Mouse (Mus musculus) limb, embryonic 14.5 days (tissue): ENCODE results near the gene Foxa3. TPM values are rescaled to one million over a fixed set of nuclear protein-coding genes. Genes with fewer than 3 reads are reported as not detected.

Source experiments
- ATAC-seq: fragments of 200-750 bp; cut with Nextera tagmentation; 2 replicates; pipeline ENCODE4 v1.8.0; 2017; ENCODE audit warnings: low read depth, moderate number of reproducible peaks, moderate TSS enrichment; ENCODE audit not compliant: low FRiP score
- DNase-seq: peaks from one replicate; pipeline ENCODE4 v3.0.0-alpha.2; 2015; ENCODE audit warnings: low spot score
- H3K27ac ChIP-seq: fragments of 300-500 bp; sonication (generic); replicated peaks from 2 replicates; pipeline ENCODE4 v1.5.1; 2014; ENCODE audit warnings: low read depth, mild to moderate bottlenecking, low read length, moderate library complexity, mixed read lengths
- H3K27me3 ChIP-seq: fragments of 300-500 bp; sonication (generic); 2 replicates; pipeline ENCODE4 v1.6.1; 2014; ENCODE audit warnings: low read length, mixed read lengths; ENCODE audit not compliant: control insufficient read depth, insufficient read depth
- H3K36me3 ChIP-seq: fragments of 300-500 bp; sonication (generic); 2 replicates; pipeline ENCODE4 v1.6.1; 2014; ENCODE audit warnings: mild to moderate bottlenecking, low read length, moderate library complexity, mixed read lengths; ENCODE audit not compliant: control insufficient read depth, insufficient read depth
- H3K4me1 ChIP-seq: fragments of 300-500 bp; sonication (generic); 2 replicates; pipeline ENCODE4 v1.6.1; 2014; ENCODE audit warnings: antibody characterized with exemption, low read length, mixed read lengths; ENCODE audit not compliant: control insufficient read depth, insufficient read depth
- H3K4me2 ChIP-seq: fragments of 300-500 bp; sonication (generic); replicated peaks from 2 replicates; pipeline ENCODE4 v1.6.1; 2014; ENCODE audit warnings: low read depth, mild to moderate bottlenecking, low read length, moderate library complexity; ENCODE audit not compliant: severe bottlenecking
- H3K4me3 ChIP-seq: fragments of 300-500 bp; sonication (generic); replicated peaks from 2 replicates; pipeline ENCODE4 v1.5.1; 2014; ENCODE audit warnings: low read length
- H3K9ac ChIP-seq: fragments of 300-500 bp; sonication (generic); 2 replicates; pipeline ENCODE4 v1.6.1; 2014; ENCODE audit warnings: mild to moderate bottlenecking, low read depth, low read length, moderate library complexity; ENCODE audit not compliant: severe bottlenecking
- H3K9me3 ChIP-seq: fragments of 300-500 bp; sonication (generic); 2 replicates; pipeline ENCODE4 v1.6.1; 2016; ENCODE audit warnings: low read length; ENCODE audit not compliant: control insufficient read depth
- POLR2A ChIP-seq: fragments of 200-500 bp; IDR thresholded peaks from 2 replicates; pipeline ENCODE4 v1.8.0; 2012; ENCODE audit warnings: inconsistent platforms, mild to moderate bottlenecking, moderate library complexity, borderline replicate concordance; ENCODE audit not compliant: insufficient read depth, insufficient read length; ENCODE audit errors: extremely low read depth
- WGBS: fragments of 180-500 bp; shearing (Covaris S2); extraction: QIAGEN DNeasy Blood & Tissue Kit; methylation state at CpG from one replicate; pipeline ENCODE4 v1.1.7; 2014; 5-methylcytosine and 5-hydroxymethylcytosine counted together
- polyA plus RNA-seq, 2 experiments: library from polyadenylated mRNA; depleted of rRNA in 1 of 2; stranded (reverse) in 1 of 2; unstranded in 1 of 2; fragments of >200 nt; fragmentation: Nextera tagmentation in 1 of 2; extraction: Ambion mirVana in 1 of 2; gene quantifications; 2 replicates each; pipeline versions ENCODE4 v1.2.1 to v1.2.3; 2012 to 2014

The Foxa3 gene
- polyA plus RNA-seq, 2 experiments, result 3.2 to 5.3 TPM

DNA sequence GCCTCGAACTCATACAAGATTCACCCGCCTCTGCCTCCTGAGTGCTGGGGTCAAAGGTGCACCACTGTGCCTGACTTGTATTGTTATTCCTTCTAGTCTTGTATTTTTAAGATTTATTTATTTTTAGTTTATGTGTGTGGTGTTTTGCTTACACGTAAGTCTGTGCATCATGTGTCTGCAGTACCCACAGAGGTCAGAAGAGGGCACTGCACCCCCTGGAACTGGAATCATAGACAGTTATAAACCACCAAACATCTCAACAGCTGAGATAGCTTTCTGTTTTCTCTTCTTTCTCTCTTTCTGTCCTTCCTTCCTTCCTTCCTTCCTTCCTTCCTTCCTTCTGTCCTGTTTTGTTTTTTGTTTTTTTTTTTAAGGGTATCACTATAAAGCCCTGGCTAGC, 52.4 kb downstream of the Foxa3 start:
- no peaks in the 10 kb centered on the region; the same call in 1 of the 2 replicates for H3K27me3 ChIP-seq
- no peak for TF ChIP-seq POLR2A
- DNase-seq (no peak), ATAC-seq (no peak)
- no peak overlapping the region for H3K4me2 ChIP-seq
- H3K27ac ChIP-seq, result no peak overlapping the region
- H3K9ac ChIP-seq, result no peak overlapping the region
- no peaks in the 10 kb centered on the region for H3K9me3 ChIP-seq
- no peaks in the 10 kb centered on the region for H3K4me1 ChIP-seq
- no peaks in the 10 kb centered on the region for H3K36me3 ChIP-seq
- WGBS, result 89% methylated on average over 3 of the region's 3 CpGs
- H3K4me3 ChIP-seq, result no peak overlapping the region

GRCm38 (mm10) chr7:18967603-18968002, 55.7 kb downstream of the Foxa3 start:
- DNase-seq (no peak), ATAC-seq (no peak)
- Histone ChIP-seq H3K9me3 (no peaks in the 10 kb centered on the region), H3K4me2 (no peak overlapping the region), H3K4me1 (peaks cover 3% of the 10 kb centered on the region; the same call in 1 of the 2 replicates), H3K36me3 (no peaks in the 10 kb centered on the region), H3K4me3 (no peak overlapping the region), H3K27ac (no peak overlapping the region), H3K9ac (no peak overlapping the region), H3K27me3 (peaks cover 22% of the 10 kb centered on the region)
- 12% methylated on average over 7 of the region's 8 CpGs for WGBS
- no peak for TF ChIP-seq POLR2A

DNA sequence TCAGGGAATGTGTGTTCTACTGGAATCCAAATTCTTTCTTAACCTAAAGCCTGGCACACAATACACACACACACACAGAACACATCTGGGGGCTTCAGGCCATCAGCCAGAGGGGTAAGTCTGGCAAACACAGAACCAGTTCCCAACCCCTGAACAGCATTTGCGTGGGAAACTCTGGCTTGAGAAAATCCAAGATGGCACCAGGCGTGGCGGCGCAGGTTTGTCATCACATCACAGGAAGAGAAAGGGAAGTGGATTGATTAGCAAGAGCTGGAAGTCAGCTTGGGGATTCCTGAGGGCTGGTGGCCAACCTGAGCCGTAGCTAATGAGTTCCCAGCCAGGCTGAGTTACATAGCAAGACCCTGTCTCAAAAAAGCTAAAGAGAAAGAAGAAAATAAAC, 58.0 kb downstream of the Foxa3 start:
- Histone ChIP-seq H3K4me1 (peaks cover 3% of the 10 kb centered on the region; the same call in 1 of the 2 replicates), H3K9ac (no peak overlapping the region), H3K27ac (no peak overlapping the region), H3K4me3 (no peak overlapping the region), H3K4me2 (no peak overlapping the region), H3K27me3 (peaks cover 45% of the 10 kb centered on the region), H3K36me3 (no peaks in the 10 kb centered on the region), H3K9me3 (no peaks in the 10 kb centered on the region)
- WGBS, result 76% methylated on average over 5 of the region's 5 CpGs
- no peak for TF ChIP-seq POLR2A
- no peak for ATAC-seq
- DNase-seq, result no peak

DNA sequence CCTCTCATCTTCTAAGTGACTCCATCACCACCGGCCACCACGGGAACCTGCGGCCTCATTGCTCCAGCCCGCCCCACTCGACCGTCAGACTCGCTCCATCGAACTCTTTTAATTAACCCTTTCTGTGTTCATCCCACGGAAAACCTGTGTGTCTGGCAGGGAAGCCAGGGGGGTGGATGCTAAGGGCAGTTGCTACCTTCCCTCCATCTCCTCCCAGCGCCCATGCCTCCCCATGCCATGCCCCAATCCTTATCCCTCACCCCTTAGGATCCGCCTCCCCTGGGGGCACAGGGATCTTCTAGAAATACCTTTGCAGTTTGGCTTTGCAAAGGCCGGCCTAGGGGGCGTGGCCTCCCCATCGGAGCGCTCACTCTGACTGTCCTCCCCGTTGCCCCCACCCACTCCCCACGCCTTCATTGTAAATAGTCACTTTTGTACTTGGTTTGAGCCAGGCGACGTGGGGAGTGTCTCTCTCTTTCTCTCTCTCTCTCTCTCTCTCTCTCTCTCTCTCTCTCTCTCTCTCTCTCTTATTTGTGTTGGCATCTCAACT, 60.0 kb downstream of the Foxa3 start:
- ATAC-seq (no peak), DNase-seq (no peak)
- Histone ChIP-seq H3K27ac (no peak overlapping the region), H3K4me2 (no peak overlapping the region), H3K4me3 (no peak overlapping the region), H3K9ac (no peak overlapping the region), H3K4me1 (peaks cover 3% of the 10 kb centered on the region; the same call in 1 of the 2 replicates), H3K27me3 (peaks cover 63% of the 10 kb centered on the region), H3K36me3 (no peaks in the 10 kb centered on the region), H3K9me3 (no peaks in the 10 kb centered on the region)
- WGBS, result 1% methylated on average over 19 of the region's 19 CpGs
- TF ChIP-seq POLR2A, result no peak

Other genes starting within 250 kb of the Foxa3 start
- 0.05 and 0.25 TPM in 2 replicates for gene Psg19, start 225.0 kb downstream of the Foxa3 start, polyA plus RNA-seq (2012; rRNA removed)
- not detected in 2 replicates for gene Psg19, start 225.0 kb downstream of the Foxa3 start, polyA plus RNA-seq (2014; fragmentation: Nextera tagmentation; extraction: Ambion mirVana)
- gene Psg17, start 201.9 kb downstream of the Foxa3 start, polyA plus RNA-seq (2012; rRNA removed), result 0.47 and 0.48 TPM in 2 replicates
- gene Psg17, start 201.9 kb downstream of the Foxa3 start, polyA plus RNA-seq (2014; fragmentation: Nextera tagmentation; extraction: Ambion mirVana), result not detected in 2 replicates
- gene Mill2, start 183.6 kb downstream of the Foxa3 start, polyA plus RNA-seq (2012; rRNA removed), result 0.91 and 1.0 TPM in 2 replicates
- 0.21 TPM in 2 replicates for gene Mill2, start 183.6 kb downstream of the Foxa3 start, polyA plus RNA-seq (2014; fragmentation: Nextera tagmentation; extraction: Ambion mirVana)
- 0.60 and 1.9 TPM in 2 replicates for gene Pglyrp1, start 152.2 kb downstream of the Foxa3 start, polyA plus RNA-seq (2012; rRNA removed)
- gene Pglyrp1, start 152.2 kb downstream of the Foxa3 start, polyA plus RNA-seq (2014; fragmentation: Nextera tagmentation; extraction: Ambion mirVana), result 1.3 and 1.9 TPM in 2 replicates
- gene Ccdc61, start 113.1 kb downstream of the Foxa3 start, polyA plus RNA-seq (2012; rRNA removed), result 46.7 and 50.1 TPM in 2 replicates
- gene Ccdc61, start 113.1 kb downstream of the Foxa3 start, polyA plus RNA-seq (2014; fragmentation: Nextera tagmentation; extraction: Ambion mirVana), result 23.9 and 29.0 TPM in 2 replicates
- gene Nova2, start 97.7 kb downstream of the Foxa3 start, polyA plus RNA-seq (2012; rRNA removed), result 1.3 TPM in 2 replicates
- 0.37 and 0.57 TPM in 2 replicates for gene Nova2, start 97.7 kb downstream of the Foxa3 start, polyA plus RNA-seq (2014; fragmentation: Nextera tagmentation; extraction: Ambion mirVana)
- gene Nanos2, start 36.1 kb downstream of the Foxa3 start, polyA plus RNA-seq (2012; rRNA removed), result 0.06 TPM in 1 of 2 replicates, not detected in the other
- gene Nanos2, start 36.1 kb downstream of the Foxa3 start, polyA plus RNA-seq (2014; fragmentation: Nextera tagmentation; extraction: Ambion mirVana), result not detected in 2 replicates
- gene Mypop, start 32.3 kb downstream of the Foxa3 start, polyA plus RNA-seq (2012; rRNA removed), result 13.6 and 19.3 TPM in 2 replicates
- gene Mypop, start 32.3 kb downstream of the Foxa3 start, polyA plus RNA-seq (2014; fragmentation: Nextera tagmentation; extraction: Ambion mirVana), result 5.3 and 5.7 TPM in 2 replicates
- 36.1 and 46.8 TPM in 2 replicates for gene Irf2bp1, start 19.5 kb downstream of the Foxa3 start, polyA plus RNA-seq (2012; rRNA removed)
- gene Irf2bp1, start 19.5 kb downstream of the Foxa3 start, polyA plus RNA-seq (2014; fragmentation: Nextera tagmentation; extraction: Ambion mirVana), result 34.2 and 37.3 TPM in 2 replicates
- gene Sympk, start 839 bp upstream of the Foxa3 start, polyA plus RNA-seq (2012; rRNA removed), result 97.0 and 113 TPM in 2 replicates
- 23.0 and 27.5 TPM in 2 replicates for gene Sympk, start 839 bp upstream of the Foxa3 start, polyA plus RNA-seq (2014; fragmentation: Nextera tagmentation; extraction: Ambion mirVana)
- gene Rsph6a, start 31.2 kb upstream of the Foxa3 start, polyA plus RNA-seq (2012; rRNA removed), result 0.04 and 0.12 TPM in 2 replicates
- gene Rsph6a, start 31.2 kb upstream of the Foxa3 start, polyA plus RNA-seq (2014; fragmentation: Nextera tagmentation; extraction: Ambion mirVana), result not detected in 2 replicates
- gene Dmwd, start 52.7 kb upstream of the Foxa3 start, polyA plus RNA-seq (2012; rRNA removed), result 126 and 167 TPM in 2 replicates
- gene Dmwd, start 52.7 kb upstream of the Foxa3 start, polyA plus RNA-seq (2014; fragmentation: Nextera tagmentation; extraction: Ambion mirVana), result 21.8 and 26.5 TPM in 2 replicates
- 143 and 177 TPM in 2 replicates for gene Dmpk, start 60.3 kb upstream of the Foxa3 start, polyA plus RNA-seq (2012; rRNA removed)
- gene Dmpk, start 60.3 kb upstream of the Foxa3 start, polyA plus RNA-seq (2014; fragmentation: Nextera tagmentation; extraction: Ambion mirVana), result 33.1 and 37.1 TPM in 2 replicates
- gene Six5, start 71.1 kb upstream of the Foxa3 start, polyA plus RNA-seq (2012; rRNA removed), result 103 and 157 TPM in 2 replicates
- 19.1 and 20.3 TPM in 2 replicates for gene Six5, start 71.1 kb upstream of the Foxa3 start, polyA plus RNA-seq (2014; fragmentation: Nextera tagmentation; extraction: Ambion mirVana)
- 7.0 and 7.7 TPM in 2 replicates for gene Gm4969, start 94.8 kb upstream of the Foxa3 start, polyA plus RNA-seq (2012; rRNA removed)
- gene Gm4969, start 94.8 kb upstream of the Foxa3 start, polyA plus RNA-seq (2014; fragmentation: Nextera tagmentation; extraction: Ambion mirVana), result 2.5 and 4.0 TPM in 2 replicates
- 10.6 and 14.6 TPM in 2 replicates for gene Fbxo46, start 96.3 kb upstream of the Foxa3 start, polyA plus RNA-seq (2012; rRNA removed)
- 9.9 and 11.2 TPM in 2 replicates for gene Fbxo46, start 96.3 kb upstream of the Foxa3 start, polyA plus RNA-seq (2014; fragmentation: Nextera tagmentation; extraction: Ambion mirVana)
- 13.2 and 15.6 TPM in 2 replicates for gene Qpctl, start 125.8 kb upstream of the Foxa3 start, polyA plus RNA-seq (2012; rRNA removed)
- 11.1 and 12.1 TPM in 2 replicates for gene Qpctl, start 125.8 kb upstream of the Foxa3 start, polyA plus RNA-seq (2014; fragmentation: Nextera tagmentation; extraction: Ambion mirVana)
- 71.9 and 151 TPM in 2 replicates for gene Snrpd2, start 126.2 kb upstream of the Foxa3 start, polyA plus RNA-seq (2012; rRNA removed)
- 130 and 143 TPM in 2 replicates for gene Snrpd2, start 126.2 kb upstream of the Foxa3 start, polyA plus RNA-seq (2014; fragmentation: Nextera tagmentation; extraction: Ambion mirVana)
- gene Gipr, start 142.6 kb upstream of the Foxa3 start, polyA plus RNA-seq (2012; rRNA removed), result 1.1 and 1.4 TPM in 2 replicates
- gene Gipr, start 142.6 kb upstream of the Foxa3 start, polyA plus RNA-seq (2014; fragmentation: Nextera tagmentation; extraction: Ambion mirVana), result 0.32 TPM in 1 of 2 replicates, not detected in the other
- 38.5 and 49.9 TPM in 2 replicates for gene Eml2, start 152.9 kb upstream of the Foxa3 start, polyA plus RNA-seq (2012; rRNA removed)
- 1.5 and 3.6 TPM in 2 replicates for gene Eml2, start 152.9 kb upstream of the Foxa3 start, polyA plus RNA-seq (2014; fragmentation: Nextera tagmentation; extraction: Ambion mirVana)
- 9.2 and 15.5 TPM in 2 replicates for gene Gpr4, start 189.0 kb upstream of the Foxa3 start, polyA plus RNA-seq (2012; rRNA removed)
- gene Gpr4, start 189.0 kb upstream of the Foxa3 start, polyA plus RNA-seq (2014; fragmentation: Nextera tagmentation; extraction: Ambion mirVana), result 4.0 and 4.4 TPM in 2 replicates
- 19.6 and 23.6 TPM in 2 replicates for gene Opa3, start 204.8 kb upstream of the Foxa3 start, polyA plus RNA-seq (2012; rRNA removed)
- gene Opa3, start 204.8 kb upstream of the Foxa3 start, polyA plus RNA-seq (2014; fragmentation: Nextera tagmentation; extraction: Ambion mirVana), result 27.5 and 31.7 TPM in 2 replicates
- gene Vasp, start 248.3 kb upstream of the Foxa3 start, polyA plus RNA-seq (2012; rRNA removed), result 126 and 169 TPM in 2 replicates
- 66.7 and 67.0 TPM in 2 replicates for gene Vasp, start 248.3 kb upstream of the Foxa3 start, polyA plus RNA-seq (2014; fragmentation: Nextera tagmentation; extraction: Ambion mirVana)